Mouse (Mus musculus): ENCODE results near the gene Alkbh1. TPM values are rescaled to one million over a fixed set of nuclear protein-coding genes. Genes with fewer than 3 reads are reported as not detected.
A peak's percentile ranks its signal among the peaks of the same experiment; 100 is the strongest.

Gene Alkbh1
- polyA plus RNA-seq, 1 experiment from 2014 or later = 36.1 TPM

Small RNA genes lying within 50 kb of the gene (microRNA-seq; reads per million reads assigned to microRNA genes)
- gene Mir3068 = 89.5 reads per million, percentile 51 among the genes with 10 or more reads in this experiment

Other genes with a start within 250 kb of the Alkbh1 start
- gene Samd15, start 244.3 kb downstream of the Alkbh1 start, polyA plus RNA-seq (2014; fragmentation: Nextera tagmentation; extraction: Ambion mirVana) = 0.55 and 0.89 TPM in 2 replicates
- 1.8 and 2.5 TPM in 2 replicates for gene Tmed8, start 243.6 kb downstream of the Alkbh1 start, polyA plus RNA-seq (2014; fragmentation: Nextera tagmentation; extraction: Ambion mirVana)
- gene Noxred1, start 205.3 kb downstream of the Alkbh1 start, polyA plus RNA-seq (2014; fragmentation: Nextera tagmentation; extraction: Ambion mirVana) = 0.42 and 0.63 TPM in 2 replicates
- 39.2 and 40.0 TPM in 2 replicates for gene Vipas39, start 177.8 kb downstream of the Alkbh1 start, polyA plus RNA-seq (2014; fragmentation: Nextera tagmentation; extraction: Ambion mirVana)
- 150 and 167 TPM in 2 replicates for gene Ahsa1, start 177.5 kb downstream of the Alkbh1 start, polyA plus RNA-seq (2014; fragmentation: Nextera tagmentation; extraction: Ambion mirVana)
- gene Ism2, start 144.3 kb downstream of the Alkbh1 start, polyA plus RNA-seq (2014; fragmentation: Nextera tagmentation; extraction: Ambion mirVana) = 0.46 and 0.70 TPM in 2 replicates
- 69.1 and 79.3 TPM in 2 replicates for gene Sptlc2, start 55.7 kb downstream of the Alkbh1 start, polyA plus RNA-seq (2014; fragmentation: Nextera tagmentation; extraction: Ambion mirVana)
- 248 and 265 TPM in 2 replicates for gene Slirp, start 121 bp downstream of the Alkbh1 start, polyA plus RNA-seq (2014; fragmentation: Nextera tagmentation; extraction: Ambion mirVana)
- gene Snw1, start 28.3 kb upstream of the Alkbh1 start, polyA plus RNA-seq (2014; fragmentation: Nextera tagmentation; extraction: Ambion mirVana) = 78.0 and 84.0 TPM in 2 replicates
- not detected in 2 replicates for gene Gm5788, start 50.7 kb upstream of the Alkbh1 start, polyA plus RNA-seq (2014; fragmentation: Nextera tagmentation; extraction: Ambion mirVana)
- gene Gm8300, start 70.3 kb upstream of the Alkbh1 start, polyA plus RNA-seq (2014; fragmentation: Nextera tagmentation; extraction: Ambion mirVana) = not detected in 2 replicates
- not detected in 2 replicates for gene Oog1, start 158.7 kb upstream of the Alkbh1 start, polyA plus RNA-seq (2014; fragmentation: Nextera tagmentation; extraction: Ambion mirVana)
- not detected in 2 replicates for gene Gm4027, start 174.9 kb upstream of the Alkbh1 start, polyA plus RNA-seq (2014; fragmentation: Nextera tagmentation; extraction: Ambion mirVana)
- gene Gm16381, start 200.6 kb upstream of the Alkbh1 start, polyA plus RNA-seq (2014; fragmentation: Nextera tagmentation; extraction: Ambion mirVana) = not detected in 2 replicates